Mouse (Mus musculus): ENCODE measurements at regions not wholly inside any gene's neighbourhood (a gene's known extent, or its start where the extent isn't known, plus 50 kb on each side); places are given as distances from the start of the nearest gene placed in this dataset.
A peak's percentile ranks its signal among the peaks of the same experiment; 100 is the strongest.

GRCm38 (mm10) chr9:33233699-33234131 lies 597.7 kb downstream of the Ets1 start:
- WGBS = 48% methylated on average over 9 of the region's 9 CpGs
- no peaks in the 10 kb centered on the region for H3K36me3 ChIP-seq (ENCODE audit: control insufficient read depth, insufficient read depth, low read length)
- H3K4me3 ChIP-seq = no peak overlapping the region
- H3K27ac ChIP-seq = no peak overlapping the region
- no peaks in the 10 kb centered on the region for H3K27me3 ChIP-seq (ENCODE audit: control insufficient read depth, insufficient read depth, low read length)
- H3K9ac ChIP-seq (ENCODE audit: low read depth, low read length) = no peak overlapping the region
- TF ChIP-seq CTCF (IDR thresholded peaks at IDR 0.05) (no peak), POLR2A (IDR thresholded peaks at IDR 0.05; ENCODE audit: insufficient read depth, low read depth, low read length) (no peak), EP300 (IDR thresholded peaks at IDR 0.05; ENCODE audit: insufficient read depth, low read depth, low read length) (no peak)
- no peak for DNase-seq
- no peaks in the 10 kb centered on the region for H3K79me2 ChIP-seq (replicated peaks; ENCODE audit: control insufficient read depth, insufficient read depth, low read length)
- intact Hi-C loops (cut with DNase I) = no loop called here
- no peaks in the 10 kb centered on the region for H3K4me1 ChIP-seq (ENCODE audit: control insufficient read depth, insufficient read depth, low read length)

GRCm38 (mm10) chr9:33238190-33238589 lies 602.2 kb downstream of the Ets1 start:
- H3K9ac ChIP-seq (ENCODE audit: low read depth, low read length) = no peak overlapping the region
- TF ChIP-seq POLR2A (IDR thresholded peaks at IDR 0.05; ENCODE audit: insufficient read depth, low read depth, low read length) (no peak), CTCF (IDR thresholded peaks at IDR 0.05) (no peak), EP300 (IDR thresholded peaks at IDR 0.05; ENCODE audit: insufficient read depth, low read depth, low read length) (no peak)

GRCm38 (mm10) chr9:33238846-33239245 lies 602.8 kb downstream of the Ets1 start:
- Histone ChIP-seq H3K27me3 (ENCODE audit: control insufficient read depth, insufficient read depth, low read length) (no peaks in the 10 kb centered on the region), H3K27ac (no peak overlapping the region), H3K4me3 (no peak overlapping the region), H3K79me2 (replicated peaks; ENCODE audit: control insufficient read depth, insufficient read depth, low read length) (no peaks in the 10 kb centered on the region), H3K36me3 (ENCODE audit: control insufficient read depth, insufficient read depth, low read length) (no peaks in the 10 kb centered on the region), H3K4me1 (ENCODE audit: control insufficient read depth, insufficient read depth, low read length) (no peaks in the 10 kb centered on the region), H3K9ac (ENCODE audit: low read depth, low read length) (no peak overlapping the region)
- TF ChIP-seq EP300 (IDR thresholded peaks at IDR 0.05; ENCODE audit: insufficient read depth, low read depth, low read length) = no peak
- no peak for TF ChIP-seq POLR2A (IDR thresholded peaks at IDR 0.05; ENCODE audit: insufficient read depth, low read depth, low read length)
- no peak for TF ChIP-seq CTCF (IDR thresholded peaks at IDR 0.05)
- no peak for DNase-seq
- intact Hi-C loops (cut with DNase I) = no loop called here
- WGBS = 54% methylated on average over 2 of the region's 2 CpGs

More at GRCm38 (mm10) chr9:33238190-33238589, 602.2 kb downstream of the Ets1 start:
- no peak overlapping the region for H3K27ac ChIP-seq
- DNase-seq = no peak
- no peaks in the 10 kb centered on the region for H3K36me3 ChIP-seq (ENCODE audit: control insufficient read depth, insufficient read depth, low read length)
- H3K27me3 ChIP-seq (ENCODE audit: control insufficient read depth, insufficient read depth, low read length) = no peaks in the 10 kb centered on the region
- H3K4me1 ChIP-seq (ENCODE audit: control insufficient read depth, insufficient read depth, low read length) = no peaks in the 10 kb centered on the region
- no peaks in the 10 kb centered on the region for H3K79me2 ChIP-seq (replicated peaks; ENCODE audit: control insufficient read depth, insufficient read depth, low read length)
- intact Hi-C loops (cut with DNase I) = no loop called here
- H3K4me3 ChIP-seq = no peak overlapping the region
- 75% methylated on average over 2 of the region's 2 CpGs for WGBS

GRCm38 (mm10) chr9:33240506-33240905 lies 604.5 kb downstream of the Ets1 start:
- Histone ChIP-seq H3K36me3 (ENCODE audit: control insufficient read depth, insufficient read depth, low read length) (no peaks in the 10 kb centered on the region), H3K4me1 (ENCODE audit: control insufficient read depth, insufficient read depth, low read length) (no peaks in the 10 kb centered on the region), H3K79me2 (replicated peaks; ENCODE audit: control insufficient read depth, insufficient read depth, low read length) (no peaks in the 10 kb centered on the region), H3K4me3 (no peak overlapping the region), H3K9ac (ENCODE audit: low read depth, low read length) (no peak overlapping the region), H3K27me3 (ENCODE audit: control insufficient read depth, insufficient read depth, low read length) (no peaks in the 10 kb centered on the region), H3K27ac (no peak overlapping the region)
- intact Hi-C loops (cut with DNase I) = no loop called here
- no peak for DNase-seq
- 58% methylated on average over 1 of the region's 1 CpGs for WGBS
- TF ChIP-seq POLR2A (IDR thresholded peaks at IDR 0.05; ENCODE audit: insufficient read depth, low read depth, low read length) (no peak), CTCF (IDR thresholded peaks at IDR 0.05) (no peak), EP300 (IDR thresholded peaks at IDR 0.05; ENCODE audit: insufficient read depth, low read depth, low read length) (no peak)

- intact Hi-C loops (cut with DNase I) = no loop called here
- no peaks in the 10 kb centered on the region for H3K27me3 ChIP-seq (ENCODE audit: control insufficient read depth, insufficient read depth, low read length)
- no peaks in the 10 kb centered on the region for H3K36me3 ChIP-seq (ENCODE audit: control insufficient read depth, insufficient read depth, low read length)
- TF ChIP-seq EP300 (IDR thresholded peaks at IDR 0.05; ENCODE audit: insufficient read depth, low read depth, low read length) = no peak
- no peak for TF ChIP-seq POLR2A (IDR thresholded peaks at IDR 0.05; ENCODE audit: insufficient read depth, low read depth, low read length)
- no peak for TF ChIP-seq CTCF (IDR thresholded peaks at IDR 0.05)
- H3K4me1 ChIP-seq (ENCODE audit: control insufficient read depth, insufficient read depth, low read length) = no peaks in the 10 kb centered on the region
- no peak overlapping the region for H3K4me3 ChIP-seq
- H3K27ac ChIP-seq = no peak overlapping the region
- no peak overlapping the region for H3K9ac ChIP-seq (ENCODE audit: low read depth, low read length)
- no peak for DNase-seq
- 80% methylated on average over 3 of the region's 3 CpGs for WGBS
- no peaks in the 10 kb centered on the region for H3K79me2 ChIP-seq (replicated peaks; ENCODE audit: control insufficient read depth, insufficient read depth, low read length)
These were observed 605.1 kb downstream of the Ets1 start for GRCm38 (mm10) chr9:33240914-33241635.

GRCm38 (mm10) chr9:33246932-33247331 lies 610.9 kb downstream of the Ets1 start:
- H3K4me1 ChIP-seq (ENCODE audit: control insufficient read depth, insufficient read depth, low read length) = no peaks in the 10 kb centered on the region
- TF ChIP-seq EP300 (IDR thresholded peaks at IDR 0.05; ENCODE audit: insufficient read depth, low read depth, low read length) (no peak), CTCF (IDR thresholded peaks at IDR 0.05) (peak; percentile 84)
- no peak overlapping the region for H3K9ac ChIP-seq (ENCODE audit: low read depth, low read length)
- no peak overlapping the region for H3K27ac ChIP-seq
- no peaks in the 10 kb centered on the region for H3K27me3 ChIP-seq (ENCODE audit: control insufficient read depth, insufficient read depth, low read length)
- WGBS = 11% methylated on average over 2 of the region's 2 CpGs
- H3K79me2 ChIP-seq (replicated peaks; ENCODE audit: control insufficient read depth, insufficient read depth, low read length) = no peaks in the 10 kb centered on the region
- no peaks in the 10 kb centered on the region for H3K36me3 ChIP-seq (ENCODE audit: control insufficient read depth, insufficient read depth, low read length)
- intact Hi-C loops (cut with DNase I) = loop anchor here (2.0 to 5.0 kb wide), 5 partner anchors 150 to 975 kb away; no protein-coding TSS in a partner anchor
- peak; percentile 10 to 45 for DNase-seq
- no peak overlapping the region for H3K4me3 ChIP-seq

All from heart, adult 2 months (tissue).